Mouse (Mus musculus): ENCODE measurements at regions not wholly inside any gene's neighbourhood (a gene's known extent, or its start where the extent isn't known, plus 50 kb on each side); places are given as distances from the start of the nearest gene placed in this dataset.

GRCm38 (mm10) chr8:73645582-73645981, 292.2 kb upstream of the Large1 start:
- Histone ChIP-seq H3K36me3 (ENCODE audit: control insufficient read depth, insufficient read depth, low read length) (no peaks in the 10 kb centered on the region), H3K27ac (ENCODE audit: insufficient read depth, low read length) (no peak overlapping the region), H3K4me3 (ENCODE audit: extremely low read depth, insufficient read depth, insufficient read length) (no peak overlapping the region), H3K27me3 (ENCODE audit: control insufficient read depth, insufficient read depth, low read length) (no peaks in the 10 kb centered on the region), H3K4me1 (ENCODE audit: control insufficient read depth, insufficient read depth, insufficient read length) (no peaks in the 10 kb centered on the region)
- DNase-seq (ENCODE audit: low read depth in 1 of 2, low spot score in 2 of 2) = no peak
- TF ChIP-seq POLR2A (IDR thresholded peaks at IDR 0.05; ENCODE audit: low read depth, low read length) (no peak), CTCF (IDR thresholded peaks at IDR 0.05; ENCODE audit: extremely low read depth, insufficient read depth, insufficient read length, insufficient replicate concordance) (no peak)
- 83% methylated on average over 4 of the region's 4 CpGs for WGBS

- no peaks in the 10 kb centered on the region for H3K36me3 ChIP-seq (ENCODE audit: control insufficient read depth, insufficient read depth, low read length)
- TF ChIP-seq CTCF (IDR thresholded peaks at IDR 0.05; ENCODE audit: extremely low read depth, insufficient read depth, insufficient read length, insufficient replicate concordance) (no peak), POLR2A (IDR thresholded peaks at IDR 0.05; ENCODE audit: low read depth, low read length) (no peak)
- H3K27ac ChIP-seq (ENCODE audit: insufficient read depth, low read length) = no peak overlapping the region
- H3K27me3 ChIP-seq (ENCODE audit: control insufficient read depth, insufficient read depth, low read length) = no peaks in the 10 kb centered on the region
- no peak for DNase-seq (ENCODE audit: low read depth in 1 of 2, low spot score in 2 of 2)
- no peaks in the 10 kb centered on the region for H3K4me1 ChIP-seq (ENCODE audit: control insufficient read depth, insufficient read depth, insufficient read length)
- no peak overlapping the region for H3K4me3 ChIP-seq (ENCODE audit: extremely low read depth, insufficient read depth, insufficient read length)
These were observed 273.5 kb upstream of the Large1 start for GRCm38 (mm10) chr8:73626798-73627197.

- TF ChIP-seq POLR2A (IDR thresholded peaks at IDR 0.05; ENCODE audit: low read depth, low read length) (no peak), CTCF (IDR thresholded peaks at IDR 0.05; ENCODE audit: extremely low read depth, insufficient read depth, insufficient read length, insufficient replicate concordance) (no peak)
- Histone ChIP-seq H3K4me3 (ENCODE audit: extremely low read depth, insufficient read depth, insufficient read length) (no peak overlapping the region), H3K4me1 (ENCODE audit: control insufficient read depth, insufficient read depth, insufficient read length) (no peaks in the 10 kb centered on the region), H3K27ac (ENCODE audit: insufficient read depth, low read length) (no peak overlapping the region), H3K36me3 (ENCODE audit: control insufficient read depth, insufficient read depth, low read length) (no peaks in the 10 kb centered on the region), H3K27me3 (ENCODE audit: control insufficient read depth, insufficient read depth, low read length) (no peaks in the 10 kb centered on the region)
- peak in 1 of 2 experiments; percentile 5 for DNase-seq (ENCODE audit: low read depth in 1 of 2, low spot score in 2 of 2)
- WGBS = 80% methylated on average over 1 of the region's 1 CpGs
These were observed 265.6 kb upstream of the Large1 start for GRCm38 (mm10) chr8:73618946-73619345.

- no peak for TF ChIP-seq POLR2A (IDR thresholded peaks at IDR 0.05; ENCODE audit: low read depth, low read length)
- no peak for TF ChIP-seq CTCF (IDR thresholded peaks at IDR 0.05; ENCODE audit: extremely low read depth, insufficient read depth, insufficient read length, insufficient replicate concordance)
- H3K27me3 ChIP-seq (ENCODE audit: control insufficient read depth, insufficient read depth, low read length) = no peaks in the 10 kb centered on the region
- DNase-seq (ENCODE audit: low read depth in 1 of 2, low spot score in 2 of 2) = no peak
- H3K27ac ChIP-seq (ENCODE audit: insufficient read depth, low read length) = no peak overlapping the region
- no peaks in the 10 kb centered on the region for H3K36me3 ChIP-seq (ENCODE audit: control insufficient read depth, insufficient read depth, low read length)
- no peaks in the 10 kb centered on the region for H3K4me1 ChIP-seq (ENCODE audit: control insufficient read depth, insufficient read depth, insufficient read length)
- H3K4me3 ChIP-seq (ENCODE audit: extremely low read depth, insufficient read depth, insufficient read length) = no peak overlapping the region
- WGBS = 78% methylated on average over 2 of the region's 2 CpGs
These were observed 261.3 kb upstream of the Large1 start for GRCm38 (mm10) chr8:73614631-73615030.

- no peak for DNase-seq (ENCODE audit: low read depth in 1 of 2, low spot score in 2 of 2)
- no peaks in the 10 kb centered on the region for H3K36me3 ChIP-seq (ENCODE audit: control insufficient read depth, insufficient read depth, low read length)
- no peak overlapping the region for H3K27ac ChIP-seq (ENCODE audit: insufficient read depth, low read length)
- no peaks in the 10 kb centered on the region for H3K27me3 ChIP-seq (ENCODE audit: control insufficient read depth, insufficient read depth, low read length)
- no peak overlapping the region for H3K4me3 ChIP-seq (ENCODE audit: extremely low read depth, insufficient read depth, insufficient read length)
- 56% methylated on average over 2 of the region's 2 CpGs for WGBS
- no peak for TF ChIP-seq POLR2A (IDR thresholded peaks at IDR 0.05; ENCODE audit: low read depth, low read length)
- no peak for TF ChIP-seq CTCF (IDR thresholded peaks at IDR 0.05; ENCODE audit: extremely low read depth, insufficient read depth, insufficient read length, insufficient replicate concordance)
- no peaks in the 10 kb centered on the region for H3K4me1 ChIP-seq (ENCODE audit: control insufficient read depth, insufficient read depth, insufficient read length)
These were observed 260.8 kb upstream of the Large1 start for GRCm38 (mm10) chr8:73614106-73614505.

GRCm38 (mm10) chr8:73611583-73611982, 258.2 kb upstream of the Large1 start:
- Histone ChIP-seq H3K27me3 (ENCODE audit: control insufficient read depth, insufficient read depth, low read length) (no peaks in the 10 kb centered on the region; the same call in 1 of the 2 replicates), H3K27ac (ENCODE audit: insufficient read depth, low read length) (no peak overlapping the region), H3K4me1 (ENCODE audit: control insufficient read depth, insufficient read depth, insufficient read length) (no peaks in the 10 kb centered on the region), H3K36me3 (ENCODE audit: control insufficient read depth, insufficient read depth, low read length) (no peaks in the 10 kb centered on the region), H3K4me3 (ENCODE audit: extremely low read depth, insufficient read depth, insufficient read length) (no peak overlapping the region)
- WGBS = 82% methylated on average over 10 of the region's 10 CpGs
- TF ChIP-seq CTCF (IDR thresholded peaks at IDR 0.05; ENCODE audit: extremely low read depth, insufficient read depth, insufficient read length, insufficient replicate concordance) = no peak
- TF ChIP-seq POLR2A (IDR thresholded peaks at IDR 0.05; ENCODE audit: low read depth, low read length) = no peak
- DNase-seq (ENCODE audit: low read depth in 1 of 2, low spot score in 2 of 2) = no peak

GRCm38 (mm10) chr8:73570599-73570998, 217.3 kb upstream of the Large1 start:
- no peak for DNase-seq (ENCODE audit: low read depth in 1 of 2, low spot score in 2 of 2)
- Histone ChIP-seq H3K4me3 (ENCODE audit: extremely low read depth, insufficient read depth, insufficient read length) (no peak overlapping the region), H3K27me3 (ENCODE audit: control insufficient read depth, insufficient read depth, low read length) (no peaks in the 10 kb centered on the region), H3K4me1 (ENCODE audit: control insufficient read depth, insufficient read depth, insufficient read length) (no peaks in the 10 kb centered on the region), H3K27ac (ENCODE audit: insufficient read depth, low read length) (no peak overlapping the region), H3K36me3 (ENCODE audit: control insufficient read depth, insufficient read depth, low read length) (no peaks in the 10 kb centered on the region)
- TF ChIP-seq POLR2A (IDR thresholded peaks at IDR 0.05; ENCODE audit: low read depth, low read length) (no peak), CTCF (IDR thresholded peaks at IDR 0.05; ENCODE audit: extremely low read depth, insufficient read depth, insufficient read length, insufficient replicate concordance) (no peak)

All from spleen, adult 2 months (tissue).